Mouse (Mus musculus) ovary, postnatal 36 days (tissue): ENCODE results near the gene Triap1.
A peak's percentile ranks its signal among the peaks of the same experiment; 100 is the strongest.
"Not testable (repeated sequence)": the region's sequence is repeated elsewhere in the genome, so short reads cannot be mapped to it uniquely, and the experiment has no call there.

Source experiments
- DNase-seq: peaks from one replicate; pipeline ENCODE4 v3.0.0; 2022; ENCODE audit warnings: low spot score, mixed read lengths

Gene Triap1

GRCm38 (mm10) chr5:115333626-115334025 lies 7.4 kb upstream of the Triap1 start:
- no peak for DNase-seq

DNA sequence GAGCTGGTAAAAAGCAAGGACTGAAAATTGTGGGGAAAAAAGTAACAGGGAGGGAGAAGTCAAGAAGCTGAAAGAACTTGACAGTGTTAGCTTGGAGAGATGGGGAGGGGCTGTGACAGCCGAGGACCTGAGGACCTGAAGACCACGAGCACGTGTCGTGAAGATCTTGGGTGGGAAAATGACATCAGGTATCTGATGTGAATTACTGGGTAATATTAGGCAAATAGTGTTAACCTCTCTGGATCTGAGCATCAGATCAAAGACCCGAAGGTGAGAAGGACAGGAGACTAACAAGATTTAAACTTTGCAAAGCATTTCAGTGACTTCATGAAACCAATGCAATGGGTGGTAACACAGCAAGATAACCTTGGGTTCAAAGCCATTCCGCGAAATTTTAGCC lies 1.0 kb upstream of the Triap1 start:
- DNase-seq: no peak

DNA sequence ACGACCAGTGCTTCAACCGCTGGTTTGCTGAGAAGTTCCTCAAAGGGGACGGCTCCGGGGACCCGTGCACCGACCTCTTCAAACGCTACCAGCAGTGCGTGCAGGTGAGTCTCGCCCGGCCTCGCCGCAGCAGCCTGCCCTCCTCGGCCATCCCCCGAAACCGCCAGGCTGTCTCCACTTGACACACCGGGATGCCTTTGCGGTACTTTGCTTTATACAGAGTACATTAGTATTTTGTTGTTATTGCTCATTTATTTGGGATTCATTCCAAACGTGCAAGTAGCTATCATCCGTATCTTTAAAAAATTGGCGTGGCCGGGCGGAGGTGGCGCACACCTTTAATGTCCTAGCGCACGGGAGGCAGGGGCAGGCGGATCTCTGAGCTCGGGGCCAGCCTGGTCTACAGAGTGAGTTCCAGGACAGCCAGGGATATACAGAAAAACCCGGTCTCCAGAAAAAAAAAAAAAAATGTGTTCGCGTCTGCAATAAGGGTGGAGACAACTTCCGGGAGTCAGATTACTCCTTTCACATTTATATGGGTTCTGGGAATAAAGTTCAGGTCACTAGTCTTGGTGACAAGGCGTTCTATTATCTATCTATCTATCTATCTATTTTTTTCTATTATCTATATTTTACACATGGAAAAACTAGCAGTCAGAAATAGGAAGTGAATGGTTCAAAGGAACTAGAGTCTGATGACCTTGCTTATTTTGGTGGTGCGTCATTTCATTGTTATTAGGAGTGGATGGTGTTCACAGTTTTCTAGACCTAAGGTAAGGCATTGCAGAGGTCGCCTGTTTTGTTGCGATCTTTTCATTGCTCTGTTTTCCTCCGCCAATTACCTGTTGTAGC lies 515 bp downstream of the Triap1 start:
- DNase-seq: no peak

GRCm38 (mm10) chr5:115347564-115347963 lies 6.5 kb downstream of the Triap1 start:
- DNase-seq: peak; percentile 81

DNA sequence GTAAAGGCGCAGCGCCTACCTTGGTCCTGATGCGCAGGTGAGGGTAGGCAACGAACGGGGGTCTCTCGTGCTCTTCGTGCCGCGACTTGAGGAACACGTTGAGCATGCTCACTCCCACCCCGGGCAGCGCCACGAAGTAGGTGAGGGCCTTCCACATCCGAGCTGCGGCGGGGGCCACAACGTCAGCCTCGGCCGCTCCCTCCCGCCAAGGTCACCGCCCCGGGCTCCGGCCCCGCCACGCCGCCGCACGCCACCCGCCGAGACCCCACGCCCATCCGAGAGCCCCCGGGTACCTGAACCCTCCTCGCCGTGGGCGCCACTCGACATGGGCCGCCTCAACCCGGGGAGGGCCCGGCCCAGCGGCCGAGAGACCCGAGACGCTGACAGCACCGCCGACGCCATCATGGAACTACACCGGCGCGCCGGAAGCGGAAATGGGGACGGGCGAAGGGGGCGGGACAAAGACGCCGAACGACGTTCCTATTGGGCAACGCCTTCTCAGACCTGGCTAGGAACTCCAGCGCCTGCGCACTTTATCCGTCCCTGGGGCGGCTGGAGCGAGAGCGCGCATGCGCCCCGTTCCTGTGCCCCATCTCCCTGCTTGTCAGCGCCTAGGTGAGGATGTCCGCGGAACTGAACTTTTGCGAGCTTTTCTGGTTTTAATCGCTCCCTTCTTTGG lies 7.7 kb downstream of the Triap1 start, which contains the start of gene Cox6a1:
Cox6a1 (minus strand) TSS at position 436 of the 679 bp plus-strand sequence.
- peak; percentile 98 for DNase-seq

- DNase-seq: no peak
Measured at GRCm38 (mm10) chr5:115349225-115349555, 8.2 kb downstream of the Triap1 start.

DNA sequence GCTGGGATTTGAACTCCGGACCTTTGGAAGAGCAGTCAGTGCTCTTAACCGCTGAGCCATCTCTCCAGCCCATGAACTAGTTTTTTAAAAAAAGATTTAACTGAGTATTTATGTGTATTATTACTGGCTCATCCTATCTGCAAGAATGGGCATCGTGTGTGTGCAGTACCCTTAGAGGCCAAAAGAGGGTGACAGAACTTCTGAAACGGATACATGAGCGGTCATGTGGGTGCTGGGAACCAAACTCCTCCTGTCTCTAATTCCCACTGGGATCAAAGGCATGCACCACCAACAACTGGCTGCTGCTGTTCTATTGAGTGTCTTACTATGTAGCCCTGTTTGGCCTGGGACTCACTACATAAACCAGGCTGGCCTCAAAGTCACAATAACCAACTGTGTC lies 10.3 kb downstream of the Triap1 start:
- no peak for DNase-seq

GRCm38 (mm10) chr5:115355070-115355469 lies 14.0 kb downstream of the Triap1 start:
- no peak for DNase-seq

- DNase-seq: peak; percentile 87
Measured at GRCm38 (mm10) chr5:115358872-115359271, 17.8 kb downstream of the Triap1 start.

DNA sequence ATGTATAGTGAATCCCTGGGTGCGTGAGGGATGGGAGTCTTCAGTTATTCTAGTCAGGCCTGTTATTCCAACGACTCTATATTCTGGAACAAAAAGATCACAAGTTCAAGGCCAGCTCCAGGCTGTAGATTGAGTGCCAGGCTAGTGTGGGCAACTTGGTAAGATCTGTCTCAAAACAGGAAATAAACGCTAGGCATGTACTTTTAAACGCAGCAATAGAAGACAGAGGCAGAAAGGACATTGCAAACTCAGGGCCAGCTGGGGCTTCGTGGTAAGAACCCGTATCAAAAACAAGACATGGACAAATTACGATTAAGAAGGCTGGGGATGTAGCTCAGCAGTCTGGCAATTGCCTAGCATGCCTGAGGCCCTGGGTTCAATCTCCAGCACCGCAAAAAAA lies 18.4 kb downstream of the Triap1 start:
- no peak for DNase-seq

DNA sequence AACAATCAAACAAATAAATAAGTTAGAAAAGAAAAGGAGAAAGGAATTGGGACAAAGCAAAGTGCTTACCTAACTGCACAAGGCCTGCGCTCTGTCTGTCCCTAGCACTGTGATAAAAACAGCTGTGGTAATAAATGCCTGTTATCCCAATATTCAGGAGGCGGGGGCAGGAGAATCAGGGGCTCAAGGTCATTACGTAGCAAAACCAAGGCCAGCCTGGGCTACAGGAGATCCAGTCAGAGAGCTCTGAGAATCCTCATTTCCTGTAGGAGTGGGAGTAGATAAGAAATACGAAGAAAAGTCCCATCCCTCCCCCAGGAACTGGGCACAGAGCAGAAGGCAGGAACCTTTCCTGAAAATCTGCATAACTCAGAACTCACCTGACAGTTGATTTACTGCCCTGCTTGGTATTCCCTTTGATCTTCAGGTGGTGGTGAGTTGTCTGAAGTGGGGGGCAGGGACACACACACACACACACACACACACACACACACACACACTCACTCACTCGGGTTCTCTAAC lies 18.9 kb downstream of the Triap1 start:
- peak; percentile 30 for DNase-seq

GRCm38 (mm10) chr5:115362216-115362615 lies 21.2 kb downstream of the Triap1 start:
- DNase-seq: no peak

DNA sequence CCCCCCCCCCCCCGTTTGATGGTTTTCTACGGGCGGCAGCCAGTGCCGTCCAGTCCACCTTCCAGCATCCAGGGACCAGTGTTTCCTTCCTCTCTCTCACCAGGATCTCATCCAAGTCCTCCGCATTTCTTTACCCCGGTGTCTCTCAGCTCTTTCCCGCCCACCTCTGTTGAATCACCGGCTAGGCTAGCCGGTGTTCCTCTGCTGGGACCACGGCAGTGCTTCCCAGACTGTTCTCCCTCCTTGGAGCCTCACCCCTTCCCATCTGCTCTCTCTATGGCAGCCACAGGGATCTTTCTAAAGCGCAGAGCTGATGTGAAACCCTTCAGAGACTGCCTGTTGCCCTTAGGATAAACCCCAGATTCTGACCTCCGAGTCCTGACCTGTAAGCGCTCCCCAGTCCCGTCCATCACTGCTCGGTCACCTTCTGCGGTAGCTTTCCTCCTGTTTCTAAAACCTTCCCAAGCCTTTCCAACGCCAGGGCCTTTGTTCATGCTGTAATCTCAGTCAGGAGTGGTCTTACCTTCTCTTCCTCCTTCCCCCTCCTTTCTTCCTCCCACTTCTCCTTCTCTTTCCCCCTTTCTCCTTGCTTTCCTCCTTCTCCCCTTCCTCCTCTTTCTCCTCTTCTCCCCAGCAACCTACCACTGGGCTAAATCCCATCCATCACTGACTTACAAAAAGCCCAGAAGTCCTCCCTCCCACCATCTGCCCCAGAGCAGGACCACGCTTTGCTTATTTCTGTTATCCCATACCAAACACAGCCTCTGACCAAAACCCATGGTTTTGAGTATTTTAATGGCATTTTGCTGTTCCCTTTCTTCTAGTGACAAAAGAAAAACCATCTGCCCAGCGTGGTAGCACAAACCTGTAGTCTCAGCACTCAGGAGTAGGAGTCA lies 22.0 kb downstream of the Triap1 start:
- no peak for DNase-seq

DNA sequence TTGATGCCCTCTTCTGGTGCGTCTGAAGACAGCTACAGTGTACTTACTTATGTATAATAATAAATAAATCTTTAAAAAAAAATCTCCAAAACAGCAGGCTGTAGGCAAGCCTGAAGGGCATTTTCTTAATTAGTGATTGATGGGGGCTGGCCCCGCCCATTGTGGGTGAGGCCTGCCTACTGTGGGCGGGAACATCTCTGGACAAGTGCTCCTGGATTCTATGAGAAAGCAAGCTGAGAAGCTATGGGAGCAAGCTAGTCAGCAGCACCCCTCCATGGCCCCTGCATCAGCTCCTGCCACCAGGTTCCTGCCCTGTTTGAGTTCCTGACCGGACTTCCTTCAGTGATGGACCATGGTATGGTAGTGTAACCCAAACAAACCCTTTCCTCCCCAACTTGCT lies 23.8 kb downstream of the Triap1 start:
- DNase-seq: no peak

- DNase-seq: no peak
Measured at GRCm38 (mm10) chr5:115371736-115372135, 30.7 kb downstream of the Triap1 start.

GRCm38 (mm10) chr5:115373441-115374203 lies 32.6 kb downstream of the Triap1 start:
- no peak for DNase-seq

GRCm38 (mm10) chr5:115374204-115374820 lies 33.3 kb downstream of the Triap1 start:
- DNase-seq: no peak

GRCm38 (mm10) chr5:115375436-115375835 lies 34.4 kb downstream of the Triap1 start:
- no peak for DNase-seq

GRCm38 (mm10) chr5:115378882-115379281 lies 37.9 kb downstream of the Triap1 start:
- not testable (repeated sequence) for DNase-seq

DNA sequence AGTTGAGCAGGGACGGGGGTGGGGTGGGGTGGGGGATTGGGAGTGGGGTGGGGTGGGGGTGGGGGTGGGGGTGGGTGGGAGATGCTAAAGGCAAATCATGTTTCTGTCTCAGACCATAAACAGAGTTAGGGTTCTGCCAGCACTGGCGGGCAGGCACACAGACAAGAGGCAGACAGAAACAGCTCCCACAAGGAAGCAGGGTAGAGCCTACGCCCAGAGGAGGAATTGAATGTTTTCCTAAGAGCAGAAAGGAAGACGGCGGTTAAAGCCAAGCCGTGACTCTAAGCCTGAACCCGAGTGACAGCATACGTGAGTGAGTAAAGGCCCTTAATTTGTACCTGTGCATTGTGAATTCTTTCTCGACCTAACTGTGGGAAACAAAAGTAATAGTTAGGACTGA lies 50.9 kb downstream of the Triap1 start:
- no peak for DNase-seq

DNA sequence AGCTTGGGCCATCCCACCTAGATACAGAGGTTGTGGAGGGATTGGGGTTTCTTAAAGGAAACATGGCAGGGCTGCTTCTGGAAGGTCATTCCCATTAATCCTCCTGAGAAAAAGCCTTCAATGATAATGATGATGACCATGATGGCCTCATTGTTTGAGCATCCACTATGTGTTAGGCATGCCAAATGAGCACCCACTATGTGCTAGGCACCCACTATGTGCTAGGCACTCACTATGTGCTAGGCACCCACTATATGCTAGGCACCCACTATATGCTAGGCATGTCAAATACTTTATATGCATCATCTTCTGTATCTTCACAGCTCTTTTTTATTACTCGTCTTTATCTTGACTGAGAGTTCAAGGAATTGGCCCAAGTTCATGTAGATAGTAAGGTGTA lies 51.9 kb downstream of the Triap1 start:
- no peak for DNase-seq
